Mouse (Mus musculus) mouse trophoblast stem cell (cell line): ENCODE results near the gene Ilf3.

Experiments
- in situ Hi-C, 2 experiments: fragments of 300-500 bp; cut with MseI, MboI; formaldehyde crosslinking; loops; 2 replicates in 1 of 2; 3 replicates in 1 of 2; pipeline ENCODE4 v1.15.1; 2025

Gene Ilf3

GRCm38 (mm10) chr9:21340411-21340810 is 27.3 kb upstream of the Ilf3 start:
- in situ Hi-C loops, result no loop called here

- in situ Hi-C loops, result no loop called here
Measured at GRCm38 (mm10) chr9:21346627-21347365, 20.9 kb upstream of the Ilf3 start.

- in situ Hi-C loops, result no loop called here
Measured at GRCm38 (mm10) chr9:21348152-21348551, 19.5 kb upstream of the Ilf3 start.

- in situ Hi-C loops, result loop anchor here in 1 of 2 experiments (5.0 kb wide), 1 partner anchor 39 kb away; the partner anchor contains the start of gene Ap1m2
Measured at GRCm38 (mm10) chr9:21351178-21351577, 16.5 kb upstream of the Ilf3 start.

GRCm38 (mm10) chr9:21351702-21352377 is 15.8 kb upstream of the Ilf3 start:
- in situ Hi-C loops, result loop anchor here in 1 of 2 experiments (5.0 kb wide), 1 partner anchor 40 kb away; the partner anchor contains the start of gene Ap1m2

GRCm38 (mm10) chr9:21352463-21353372 is 15.0 kb upstream of the Ilf3 start:
- in situ Hi-C loops, result loop anchor here in 1 of 2 experiments (5.0 kb wide), 1 partner anchor 40 kb away; the partner anchor contains the start of gene Ap1m2

GRCm38 (mm10) chr9:21353373-21353686 is 14.3 kb upstream of the Ilf3 start:
- in situ Hi-C loops, result loop anchor here in 1 of 2 experiments (5.0 kb wide), 1 partner anchor 41 kb away; the partner anchor contains the start of gene Ap1m2

GRCm38 (mm10) chr9:21354796-21355195 is 12.9 kb upstream of the Ilf3 start:
- in situ Hi-C loops, result loop anchor here (5.0 kb wide), 1 partner anchor 42 kb away; the partner anchor contains the start of gene Ap1m2 (in 2 of the 2)

- in situ Hi-C loops, result loop anchor here in 1 of 2 experiments (5.0 kb wide), 1 partner anchor 45 kb away; the partner anchor contains the start of gene Ap1m2
Measured at GRCm38 (mm10) chr9:21356981-21357718, 10.5 kb upstream of the Ilf3 start.

GRCm38 (mm10) chr9:21366541-21367220 is 990 bp upstream of the Ilf3 start:
- in situ Hi-C loops, result no loop called here

GRCm38 (mm10) chr9:21368131-21368584 is 487 bp downstream of the Ilf3 start:
- in situ Hi-C loops, result no loop called here

- in situ Hi-C loops, result no loop called here
Measured at GRCm38 (mm10) chr9:21369080-21369479, 1.4 kb downstream of the Ilf3 start.

GRCm38 (mm10) chr9:21370876-21371275 is 3.2 kb downstream of the Ilf3 start:
- in situ Hi-C loops, result no loop called here

- in situ Hi-C loops, result no loop called here
Measured at GRCm38 (mm10) chr9:21372508-21372907, 4.8 kb downstream of the Ilf3 start.

GRCm38 (mm10) chr9:21379195-21379594 is 11.5 kb downstream of the Ilf3 start:
- in situ Hi-C loops, result no loop called here

GRCm38 (mm10) chr9:21380868-21381267 is 13.2 kb downstream of the Ilf3 start:
- in situ Hi-C loops, result no loop called here

GRCm38 (mm10) chr9:21383966-21384365 is 16.3 kb downstream of the Ilf3 start:
- in situ Hi-C loops, result no loop called here

- in situ Hi-C loops, result no loop called here
Measured at GRCm38 (mm10) chr9:21392646-21393175, 25.0 kb downstream of the Ilf3 start.

GRCm38 (mm10) chr9:21395692-21396091 is 28.0 kb downstream of the Ilf3 start:
- in situ Hi-C loops, result no loop called here

GRCm38 (mm10) chr9:21397170-21397569 is 29.5 kb downstream of the Ilf3 start:
- in situ Hi-C loops, result no loop called here
